Mouse (Mus musculus) heart, postnatal 0 days (tissue): ENCODE measurements around the gene Gm3164. TPM values are rescaled to one million over a fixed set of nuclear protein-coding genes. Genes with fewer than 3 reads are reported as not detected.
"Not testable (repeated sequence)": the region's sequence is repeated elsewhere in the genome, so short reads cannot be mapped to it uniquely, and the experiment has no call there.

Experiments used
- ATAC-seq: fragments of 200-750 bp; cut with Nextera tagmentation; 2 replicates; pipeline ENCODE4 v1.8.0; 2017; ENCODE audit warnings: low read depth, moderate number of reproducible peaks, moderate library complexity; ENCODE audit not compliant: insufficient read depth
- DNase-seq: peaks from one replicate; pipeline ENCODE4 v3.0.0-alpha.2; 2016; ENCODE audit warnings: low spot score
- H3K27ac ChIP-seq: fragments of 300-500 bp; sonication (generic); 2 replicates; pipeline ENCODE4 v1.5.1; 2014; ENCODE audit warnings: low read depth, mild to moderate bottlenecking
- H3K27me3 ChIP-seq: fragments of 300-500 bp; sonication (generic); 2 replicates; pipeline ENCODE4 v1.6.1; 2014; ENCODE audit warnings: low read length, mixed read lengths; ENCODE audit not compliant: control insufficient read depth, insufficient read depth
- H3K36me3 ChIP-seq: fragments of 300-500 bp; sonication (generic); replicated peaks from 2 replicates; pipeline ENCODE4 v1.6.1; 2014; ENCODE audit warnings: low read length, mixed read lengths; ENCODE audit not compliant: control insufficient read depth, insufficient read depth
- H3K4me1 ChIP-seq: fragments of 300-500 bp; sonication (generic); 2 replicates; pipeline ENCODE4 v1.6.1; 2014; ENCODE audit warnings: antibody characterized with exemption; ENCODE audit not compliant: control insufficient read depth, insufficient read depth
- H3K4me2 ChIP-seq: fragments of 300-500 bp; sonication (generic); 2 replicates; pipeline ENCODE4 v1.6.1; 2014; ENCODE audit warnings: low read depth, mild to moderate bottlenecking, low read length, moderate library complexity
- H3K4me3 ChIP-seq: fragments of 300-500 bp; sonication (generic); 2 replicates; pipeline ENCODE4 v1.5.1; 2014; ENCODE audit warnings: low read depth, low read length
- H3K9ac ChIP-seq: fragments of 300-500 bp; sonication (generic); replicated peaks from 2 replicates; pipeline ENCODE4 v1.6.1; 2014; ENCODE audit warnings: low read depth, low read length, mixed read lengths
- H3K9me3 ChIP-seq: fragments of 300-500 bp; sonication (generic); replicated peaks from 2 replicates; pipeline ENCODE4 v1.6.1; 2016; ENCODE audit warnings: low read length; ENCODE audit not compliant: control insufficient read depth
- WGBS: fragments of 180-500 bp; shearing (Covaris S2); extraction: QIAGEN DNeasy Blood & Tissue Kit; methylation state at CpG from one replicate; pipeline ENCODE4 v1.1.7; 2014; 5-methylcytosine and 5-hydroxymethylcytosine counted together
- polyA plus RNA-seq: library from polyadenylated mRNA; unstranded; fragments of >200 nt; fragmentation: Nextera tagmentation; extraction: Ambion mirVana; gene quantifications from 2 replicates; pipeline ENCODE4 v1.2.1, GENCODE M21; 2015
- total RNA-seq: library from RNA; depleted of rRNA; stranded (reverse); fragments of >200 nt; gene quantifications from 2 replicates; pipeline ENCODE4 v1.2.3, GENCODE M21; 2014; ENCODE audit warnings: low replicate concordance; rRNA removed

Gene Gm3164
- total RNA-seq (not detected in 2 replicates), polyA plus RNA-seq (not detected in 2 replicates)

GRCm38 (mm10) chr14:4414965-4415835, at the start of gene Gm3164:
Gm3164 (plus strand) TSS chr14:4415448.
- not testable (repeated sequence) for H3K36me3 ChIP-seq, H3K27me3 ChIP-seq, H3K9ac ChIP-seq, H3K27ac ChIP-seq, H3K4me1 ChIP-seq, H3K9me3 ChIP-seq, DNase-seq, ATAC-seq
- WGBS = 2% methylated on average over 20 of the region's 59 CpGs
- Histone ChIP-seq H3K4me2 (peak within 1 kb of the TSS; percentile 42; the same call in 1 of the 2 replicates), H3K4me3 (peak within 1 kb of the TSS; percentile 13; the same call in 1 of the 2 replicates)

DNA sequence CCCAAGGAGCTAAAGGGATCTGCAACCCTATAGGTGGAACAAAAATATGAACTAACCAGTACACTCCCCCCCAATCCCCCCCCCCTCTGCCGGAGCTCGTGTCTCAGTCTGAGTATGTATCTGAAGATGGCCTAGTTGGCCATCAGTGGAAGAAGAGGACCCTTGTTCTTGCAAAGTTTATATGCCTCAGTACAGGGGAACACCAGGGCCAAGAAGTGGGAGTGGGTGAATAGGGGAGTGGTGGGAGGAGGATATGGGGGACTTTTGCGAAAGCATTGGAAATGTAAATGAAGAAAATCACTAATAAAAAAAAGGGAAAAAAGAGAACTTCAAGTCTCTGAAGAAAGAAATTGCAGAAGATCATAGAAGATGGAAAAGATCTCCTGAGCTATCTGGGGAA, 46.3 kb upstream of the Gm3164 start:
- not testable (repeated sequence) for H3K36me3 ChIP-seq, DNase-seq, H3K4me3 ChIP-seq, H3K9ac ChIP-seq, ATAC-seq, H3K4me2 ChIP-seq, H3K9me3 ChIP-seq, H3K27ac ChIP-seq, H3K27me3 ChIP-seq, H3K4me1 ChIP-seq
- WGBS = 78% methylated on average over 3 of the region's 3 CpGs

GRCm38 (mm10) chr14:4369691-4370090, 45.6 kb upstream of the Gm3164 start:
- H3K4me1 ChIP-seq, H3K9me3 ChIP-seq, H3K27me3 ChIP-seq, ATAC-seq, H3K9ac ChIP-seq, H3K4me2 ChIP-seq, H3K4me3 ChIP-seq, H3K27ac ChIP-seq, DNase-seq, H3K36me3 ChIP-seq: not testable (repeated sequence)
- 56% methylated on average over 3 of the region's 3 CpGs for WGBS

DNA sequence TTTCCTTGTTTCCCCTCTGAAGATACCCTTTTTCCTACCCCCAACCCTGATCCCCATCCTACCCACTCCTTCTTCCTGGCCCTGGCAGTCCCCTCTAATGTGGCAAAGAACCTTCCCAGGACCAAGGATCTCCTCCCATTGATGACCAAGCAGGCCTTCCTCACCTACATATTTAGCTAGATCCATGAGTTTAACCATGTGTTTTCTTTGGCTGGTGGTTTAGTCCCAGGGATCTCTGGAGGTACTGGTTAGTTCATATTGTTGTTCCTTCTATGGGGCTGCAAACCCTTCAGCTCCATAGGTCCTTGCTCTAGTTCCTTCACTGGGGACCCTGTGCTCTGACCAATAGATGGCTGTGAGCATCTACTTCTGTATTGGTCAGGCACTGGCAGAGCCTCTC, 37.4 kb upstream of the Gm3164 start:
- ATAC-seq, H3K4me2 ChIP-seq, H3K27me3 ChIP-seq, H3K9me3 ChIP-seq, H3K36me3 ChIP-seq, H3K9ac ChIP-seq, H3K4me3 ChIP-seq, H3K4me1 ChIP-seq, DNase-seq, H3K27ac ChIP-seq: not testable (repeated sequence)

- H3K4me2 ChIP-seq, H3K9me3 ChIP-seq, H3K9ac ChIP-seq, H3K4me1 ChIP-seq, H3K4me3 ChIP-seq, H3K27me3 ChIP-seq, ATAC-seq, DNase-seq, H3K36me3 ChIP-seq, H3K27ac ChIP-seq: not testable (repeated sequence)
Measured at GRCm38 (mm10) chr14:4385606-4386005, 29.6 kb upstream of the Gm3164 start.

GRCm38 (mm10) chr14:4392841-4393530, 22.3 kb upstream of the Gm3164 start:
- not testable (repeated sequence) for H3K36me3 ChIP-seq, H3K4me1 ChIP-seq, ATAC-seq, H3K9me3 ChIP-seq, H3K4me2 ChIP-seq, DNase-seq, H3K27ac ChIP-seq, H3K9ac ChIP-seq, H3K4me3 ChIP-seq, H3K27me3 ChIP-seq
- 54% methylated on average over 2 of the region's 6 CpGs for WGBS

DNA sequence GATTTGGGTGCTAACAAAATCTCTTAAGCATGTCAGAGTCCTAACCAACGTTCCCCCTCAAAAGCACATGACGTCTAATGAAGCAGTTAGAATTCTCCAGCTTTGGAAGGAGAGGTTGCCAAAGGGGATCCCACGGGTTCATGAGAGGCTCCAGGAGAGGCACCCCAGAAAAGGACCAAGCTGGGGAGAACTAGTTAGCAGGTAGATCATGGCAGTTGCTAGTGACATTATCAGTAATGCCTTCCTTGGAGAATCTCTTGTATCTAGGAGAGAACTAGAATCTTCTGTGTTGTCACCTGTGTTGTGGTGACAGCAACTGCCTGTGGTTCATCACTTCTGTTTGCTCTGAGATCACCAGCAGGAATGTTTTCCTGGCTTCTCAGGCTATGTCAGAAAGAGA, 18.0 kb upstream of the Gm3164 start, which contains the start of gene Gm3159:
Gm3159 (plus strand) TSS at position 301 of the 400 bp plus-strand sequence.
- not testable (repeated sequence) for H3K27ac ChIP-seq, H3K9ac ChIP-seq, H3K9me3 ChIP-seq, DNase-seq, H3K4me2 ChIP-seq, H3K27me3 ChIP-seq, H3K4me3 ChIP-seq, H3K4me1 ChIP-seq, H3K36me3 ChIP-seq, ATAC-seq
- WGBS = 47% methylated on average over 1 of the region's 3 CpGs

- not testable (repeated sequence) for H3K27me3 ChIP-seq, H3K4me1 ChIP-seq, H3K4me2 ChIP-seq, H3K36me3 ChIP-seq, H3K27ac ChIP-seq, ATAC-seq, H3K9ac ChIP-seq, DNase-seq, H3K9me3 ChIP-seq, H3K4me3 ChIP-seq
Measured at GRCm38 (mm10) chr14:4398624-4399023, 16.6 kb upstream of the Gm3164 start.
